Mouse (Mus musculus): ENCODE measurements at regions not wholly inside any gene's neighbourhood (a gene's known extent, or its start where the extent isn't known, plus 50 kb on each side); places are given as distances from the start of the nearest gene placed in this dataset.

DNA sequence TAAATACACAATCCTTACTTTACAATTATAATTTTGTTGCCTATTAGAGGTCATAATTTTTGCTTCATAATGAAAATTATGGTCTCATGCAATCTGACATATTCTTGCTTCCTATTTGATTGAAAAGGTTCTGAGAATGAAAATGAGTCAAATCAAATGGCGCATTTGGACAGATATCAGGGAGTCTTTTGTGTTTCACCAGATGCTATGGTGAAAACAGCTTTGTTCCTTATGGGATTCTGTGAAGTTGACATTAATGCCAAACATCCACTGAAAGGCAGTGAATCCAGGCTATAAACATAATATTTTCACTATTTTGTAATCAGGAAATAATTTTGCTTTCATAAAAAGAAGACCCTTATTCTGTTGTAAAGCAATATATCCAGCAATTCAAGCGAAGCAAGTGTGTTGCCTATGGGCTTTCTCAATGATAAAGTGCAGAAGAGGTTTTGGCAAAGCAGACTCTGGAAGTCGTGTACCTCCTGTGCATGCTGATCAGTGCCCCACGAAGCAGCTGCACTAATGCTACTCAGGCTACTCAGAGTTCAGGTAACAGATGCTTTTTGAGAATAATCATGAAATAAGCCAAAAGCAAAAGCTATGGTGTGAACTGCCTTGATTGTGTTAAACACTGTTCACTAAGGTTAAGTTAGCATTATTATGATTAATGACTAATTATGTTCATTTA is 1353.0 kb upstream of the Luzp2 start:
- TF ChIP-seq CTCF (IDR thresholded peaks at IDR 0.05; ENCODE audit: borderline replicate concordance, extremely low read depth, insufficient read depth, insufficient read length) = no peak
- no peak for TF ChIP-seq POLR2A (IDR thresholded peaks at IDR 0.05; ENCODE audit: borderline replicate concordance, extremely low read depth, insufficient read depth, insufficient read length, poor library complexity, severe bottlenecking)

All from brain, embryonic 14.5 days (tissue).